Mouse (Mus musculus) megakaryocyte, embryonic 14.5 days (primary cell): ENCODE measurements around the gene Gm3164. TPM values are rescaled to one million over a fixed set of nuclear protein-coding genes. Genes with fewer than 3 reads are reported as not detected.
"Not testable (repeated sequence)": the region's sequence is repeated elsewhere in the genome, so short reads cannot be mapped to it uniquely, and the experiment has no call there.

ENCODE experiments used
- H3K27me3 ChIP-seq: replicated peaks from 2 replicates; pipeline ENCODE3; 2012; ENCODE audit warnings: inconsistent platforms
- H3K36me3 ChIP-seq: replicated peaks from 2 replicates; pipeline ENCODE3; 2012; ENCODE audit warnings: low read length, inconsistent platforms, mixed read lengths
- H3K4me1 ChIP-seq: 2 replicates; pipeline ENCODE4 v1.6.1; 2012; ENCODE audit warnings: inconsistent platforms
- H3K4me3 ChIP-seq: replicated peaks from 2 replicates; pipeline ENCODE3; 2012; ENCODE audit warnings: moderate library complexity, mild to moderate bottlenecking, inconsistent platforms
- H3K9me3 ChIP-seq: 2 replicates; pipeline ENCODE4 v1.6.1; 2012; ENCODE audit warnings: inconsistent platforms
- polyA plus RNA-seq: library from polyadenylated mRNA; stranded (reverse); fragments of >175 nt; gene quantifications from 2 replicates; pipeline ENCODE4 v1.2.3, GENCODE M21; 2012; ENCODE audit warnings: low replicate concordance; ENCODE audit not compliant: insufficient read depth

The Gm3164 gene
- not detected in 2 replicates for polyA plus RNA-seq

GRCm38 (mm10) chr14:4414965-4415835 lies at the start of gene Gm3164:
Gene Gm3164 (plus strand): TSS chr14:4415448.
- H3K4me3 ChIP-seq, H3K36me3 ChIP-seq, H3K27me3 ChIP-seq, H3K4me1 ChIP-seq, H3K9me3 ChIP-seq: not testable (repeated sequence)

GRCm38 (mm10) chr14:4368991-4369390 lies 46.3 kb upstream of the Gm3164 start:
- H3K36me3 ChIP-seq, H3K27me3 ChIP-seq, H3K4me1 ChIP-seq, H3K4me3 ChIP-seq, H3K9me3 ChIP-seq: not testable (repeated sequence)

- not testable (repeated sequence) for H3K27me3 ChIP-seq, H3K9me3 ChIP-seq, H3K36me3 ChIP-seq, H3K4me3 ChIP-seq, H3K4me1 ChIP-seq
Observed at GRCm38 (mm10) chr14:4369691-4370090, 45.6 kb upstream of the Gm3164 start.

- not testable (repeated sequence) for H3K36me3 ChIP-seq, H3K27me3 ChIP-seq, H3K9me3 ChIP-seq, H3K4me1 ChIP-seq, H3K4me3 ChIP-seq
Observed at GRCm38 (mm10) chr14:4377871-4378270, 37.4 kb upstream of the Gm3164 start.

GRCm38 (mm10) chr14:4385606-4386005 lies 29.6 kb upstream of the Gm3164 start:
- H3K27me3 ChIP-seq, H3K4me1 ChIP-seq, H3K4me3 ChIP-seq, H3K9me3 ChIP-seq, H3K36me3 ChIP-seq: not testable (repeated sequence)

- not testable (repeated sequence) for H3K4me1 ChIP-seq, H3K9me3 ChIP-seq, H3K36me3 ChIP-seq, H3K27me3 ChIP-seq, H3K4me3 ChIP-seq
Observed at GRCm38 (mm10) chr14:4392841-4393530, 22.3 kb upstream of the Gm3164 start.

- not testable (repeated sequence) for H3K4me1 ChIP-seq, H3K27me3 ChIP-seq, H3K9me3 ChIP-seq, H3K4me3 ChIP-seq, H3K36me3 ChIP-seq
Observed at GRCm38 (mm10) chr14:4397226-4397625, 18.0 kb upstream of the Gm3164 start, which contains the start of gene Gm3159. Gene Gm3159 (plus strand): TSS chr14:4397526.

- not testable (repeated sequence) for H3K27me3 ChIP-seq, H3K36me3 ChIP-seq
Observed at GRCm38 (mm10) chr14:4398624-4399023, 16.6 kb upstream of the Gm3164 start.

GRCm38 (mm10) chr14:4400115-4400789 lies 15.0 kb upstream of the Gm3164 start:
- not testable (repeated sequence) for H3K4me1 ChIP-seq, H3K9me3 ChIP-seq, H3K4me3 ChIP-seq, H3K27me3 ChIP-seq, H3K36me3 ChIP-seq

More at GRCm38 (mm10) chr14:4398624-4399023, 16.6 kb upstream of the Gm3164 start:
- H3K4me3 ChIP-seq, H3K4me1 ChIP-seq, H3K9me3 ChIP-seq: not testable (repeated sequence)

GRCm38 (mm10) chr14:4401245-4401644 lies 14.0 kb upstream of the Gm3164 start:
- H3K27me3 ChIP-seq, H3K36me3 ChIP-seq, H3K4me3 ChIP-seq, H3K4me1 ChIP-seq, H3K9me3 ChIP-seq: not testable (repeated sequence)

GRCm38 (mm10) chr14:4403840-4404239 lies 11.4 kb upstream of the Gm3164 start:
- not testable (repeated sequence) for H3K4me1 ChIP-seq, H3K4me3 ChIP-seq, H3K9me3 ChIP-seq, H3K27me3 ChIP-seq, H3K36me3 ChIP-seq

- H3K27me3 ChIP-seq, H3K4me1 ChIP-seq, H3K9me3 ChIP-seq, H3K4me3 ChIP-seq, H3K36me3 ChIP-seq: not testable (repeated sequence)
Observed at GRCm38 (mm10) chr14:4409939-4410338, 5.3 kb upstream of the Gm3164 start.

- H3K36me3 ChIP-seq, H3K27me3 ChIP-seq, H3K4me1 ChIP-seq, H3K9me3 ChIP-seq, H3K4me3 ChIP-seq: not testable (repeated sequence)
Observed at GRCm38 (mm10) chr14:4430692-4431091, 15.4 kb downstream of the Gm3164 start, which contains the start of gene Gm3173. Gene Gm3173 (plus strand): TSS chr14:4430992.

- H3K4me3 ChIP-seq, H3K27me3 ChIP-seq, H3K9me3 ChIP-seq, H3K4me1 ChIP-seq, H3K36me3 ChIP-seq: not testable (repeated sequence)
Observed at GRCm38 (mm10) chr14:4481445-4481844, 66.2 kb downstream of the Gm3164 start, which contains the start of gene Gm3182. Gene Gm3182 (plus strand): TSS chr14:4481745.
